Mouse (Mus musculus) liver, embryonic 12.5 days (tissue): ENCODE data around the gene Pmepa1. TPM values are rescaled to one million over a fixed set of nuclear protein-coding genes. Genes with fewer than 3 reads are reported as not detected.

ENCODE experiments used
- ATAC-seq: fragments of 200-750 bp; cut with Nextera tagmentation; 2 replicates; pipeline ENCODE4 v1.8.0; 2017; ENCODE audit warnings: moderate number of reproducible peaks, mild to moderate bottlenecking, moderate library complexity
- H3K27ac ChIP-seq: fragments of 300-500 bp; sonication (generic); 2 replicates; pipeline ENCODE4 v1.5.1; 2016; ENCODE audit warnings: mild to moderate bottlenecking
- H3K27me3 ChIP-seq: fragments of 300-500 bp; sonication (generic); replicated peaks from 2 replicates; pipeline ENCODE4 v1.6.1; 2016; ENCODE audit warnings: mild to moderate bottlenecking, moderate library complexity
- H3K36me3 ChIP-seq: fragments of 300-500 bp; sonication (generic); 2 replicates; pipeline ENCODE4 v1.6.1; 2016; ENCODE audit warnings: mild to moderate bottlenecking, moderate library complexity
- H3K4me1 ChIP-seq: fragments of 300-500 bp; sonication (generic); 2 replicates; pipeline ENCODE4 v1.6.1; 2016
- H3K4me2 ChIP-seq: fragments of 300-500 bp; sonication (generic); 2 replicates; pipeline ENCODE4 v1.6.1; 2016; ENCODE audit warnings: mild to moderate bottlenecking, moderate library complexity
- H3K4me3 ChIP-seq: fragments of 300-500 bp; sonication (generic); 2 replicates; pipeline ENCODE4 v1.5.1; 2016; ENCODE audit warnings: mild to moderate bottlenecking, moderate library complexity
- H3K9ac ChIP-seq: fragments of 300-500 bp; sonication (generic); 2 replicates; pipeline ENCODE4 v1.6.1; 2016; ENCODE audit warnings: mild to moderate bottlenecking, moderate library complexity
- H3K9me3 ChIP-seq: fragments of 300-500 bp; sonication (generic); replicated peaks from 2 replicates; pipeline ENCODE4 v1.6.1; 2016; ENCODE audit warnings: mild to moderate bottlenecking, moderate library complexity
- WGBS: fragments of 180-500 bp; shearing (Covaris S2); methylation state at CpG from one replicate; pipeline ENCODE4 v1.1.7; 2016; ENCODE audit not compliant: insufficient replicate concordance; 5-methylcytosine and 5-hydroxymethylcytosine counted together
- polyA plus RNA-seq: library from polyadenylated mRNA; unstranded; fragments of >200 nt; fragmentation: Nextera tagmentation; extraction: Ambion mirVana; gene quantifications from 2 replicates; pipeline ENCODE4 v1.2.1, GENCODE M21; 2016

The Pmepa1 gene
- polyA plus RNA-seq, 1 experiment from 2014 or later, result 0.24 TPM

DNA sequence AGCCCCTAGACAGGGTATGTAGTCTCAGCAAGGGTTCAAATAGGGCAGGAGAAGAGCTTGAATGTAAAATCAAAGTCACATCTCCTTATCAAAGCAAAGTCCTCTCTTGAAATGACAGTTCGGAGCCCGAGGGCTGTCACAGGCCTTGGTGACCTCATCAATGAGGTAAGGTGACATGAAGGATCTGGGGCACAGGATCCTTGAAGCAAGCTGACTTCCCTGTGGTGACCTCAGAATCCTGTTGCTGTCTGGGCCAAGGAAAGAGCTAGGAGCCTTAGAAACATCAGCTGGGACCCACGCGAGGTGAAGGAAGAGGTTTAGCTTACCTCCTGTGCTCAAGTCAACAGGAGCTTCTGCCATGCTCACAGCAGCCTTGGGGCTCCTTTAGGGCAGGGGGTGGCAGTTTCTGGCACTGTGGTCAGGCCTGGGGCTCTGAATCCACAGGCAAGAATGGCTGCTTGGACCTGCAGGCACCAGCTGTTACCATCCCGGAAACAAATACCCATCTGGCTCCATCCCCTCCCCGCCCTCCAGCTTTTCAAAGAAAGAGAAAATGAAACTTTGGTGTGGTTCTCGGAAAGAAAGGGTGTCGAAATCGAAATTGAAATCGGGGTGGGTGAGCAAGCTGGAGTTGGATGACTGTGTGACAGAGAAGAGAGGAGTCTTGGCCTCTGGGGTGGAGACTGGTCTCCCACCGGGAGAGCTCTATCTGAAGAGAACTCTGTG, 57.8 kb downstream of the Pmepa1 start, which contains the start of gene Zbp1:
Gene Zbp1 (minus strand): TSS at position 508 of the 726 bp plus-strand sequence.
- no peak for ATAC-seq
- H3K27ac ChIP-seq, result no peak within 1 kb of the TSS
- no peaks in the 10 kb centered on the region for H3K36me3 ChIP-seq
- WGBS, result 55% methylated on average over 11 of the region's 11 CpGs
- peaks cover 14% of the 10 kb centered on the region; the same call in 1 of the 2 replicates for H3K27me3 ChIP-seq
- no peaks in the 10 kb centered on the region for H3K4me1 ChIP-seq
- H3K4me2 ChIP-seq, result no peak within 1 kb of the TSS
- H3K9ac ChIP-seq, result no peak within 1 kb of the TSS
- H3K9me3 ChIP-seq, result no peaks in the 10 kb centered on the region
- H3K4me3 ChIP-seq, result no peak within 1 kb of the TSS

DNA sequence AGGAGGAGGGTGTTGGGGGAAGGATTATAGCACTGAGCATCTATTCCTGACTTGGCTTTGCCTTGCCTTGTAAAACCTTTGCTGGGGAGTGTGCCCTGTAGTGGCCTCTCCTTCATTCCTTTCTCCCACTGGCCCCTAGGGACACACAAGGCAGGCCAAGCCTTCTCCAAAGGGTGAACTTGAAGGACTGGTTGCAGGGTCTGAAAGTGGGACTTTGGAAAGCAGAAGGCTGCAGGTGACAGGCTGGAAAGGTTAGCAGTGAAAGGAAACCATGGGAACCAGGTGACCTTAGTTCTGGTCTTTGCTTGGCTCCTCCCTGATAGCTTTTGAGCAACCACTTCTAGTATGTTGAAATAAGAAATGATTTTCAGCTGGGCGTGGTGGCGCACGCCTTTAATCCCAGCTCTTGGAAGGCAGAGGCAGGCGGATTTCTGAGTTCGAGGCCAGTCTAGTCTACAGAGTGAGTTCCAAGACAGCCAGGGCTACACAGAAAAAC, 58.5 kb downstream of the Pmepa1 start:
- Histone ChIP-seq H3K36me3 (no peaks in the 10 kb centered on the region), H3K27ac (no peak overlapping the region), H3K9ac (no peak overlapping the region), H3K27me3 (peaks cover 14% of the 10 kb centered on the region; the same call in 1 of the 2 replicates), H3K9me3 (no peaks in the 10 kb centered on the region), H3K4me2 (no peak overlapping the region), H3K4me3 (no peak overlapping the region), H3K4me1 (no peaks in the 10 kb centered on the region)
- WGBS, result 78% methylated on average over 5 of the region's 5 CpGs
- no peak for ATAC-seq

GRCm38 (mm10) chr2:173217246-173217645, 59.1 kb downstream of the Pmepa1 start:
- Histone ChIP-seq H3K9ac (no peak overlapping the region), H3K4me1 (no peaks in the 10 kb centered on the region), H3K36me3 (no peaks in the 10 kb centered on the region), H3K9me3 (no peaks in the 10 kb centered on the region), H3K4me3 (no peak overlapping the region), H3K4me2 (no peak overlapping the region), H3K27ac (no peak overlapping the region), H3K27me3 (peaks cover 19% of the 10 kb centered on the region)
- WGBS, result 38% methylated on average over 3 of the region's 3 CpGs
- no peak for ATAC-seq

DNA sequence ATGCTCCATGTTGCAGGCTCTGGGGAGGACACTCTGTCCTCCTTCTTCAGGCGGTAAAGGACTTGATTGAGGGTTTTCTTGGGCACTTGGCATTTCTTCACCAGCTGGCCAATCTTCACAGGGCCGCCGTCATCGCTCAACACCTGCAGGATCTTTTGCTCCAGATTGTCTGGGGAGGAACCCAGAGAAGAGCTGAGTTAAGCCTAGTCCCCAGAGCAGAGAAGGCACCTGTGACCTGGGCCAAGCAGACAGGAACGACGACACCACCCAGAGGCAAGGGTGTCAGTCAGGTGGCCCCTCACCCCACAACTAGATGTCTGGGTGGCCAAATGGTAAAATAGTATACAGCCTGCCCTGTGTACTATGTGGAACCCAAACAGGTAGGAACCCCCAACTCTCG, 59.5 kb downstream of the Pmepa1 start:
- ATAC-seq, result no peak
- WGBS, result 77% methylated on average over 7 of the region's 7 CpGs
- H3K36me3 ChIP-seq, result no peaks in the 10 kb centered on the region

GRCm38 (mm10) chr2:173212227-173212626, 64.1 kb downstream of the Pmepa1 start:
- Histone ChIP-seq H3K4me1 (no peaks in the 10 kb centered on the region), H3K4me3 (no peak overlapping the region), H3K27me3 (peaks cover 23% of the 10 kb centered on the region), H3K27ac (no peak overlapping the region), H3K9me3 (no peaks in the 10 kb centered on the region), H3K36me3 (no peaks in the 10 kb centered on the region), H3K9ac (no peak overlapping the region), H3K4me2 (no peak overlapping the region)
- no peak for ATAC-seq
- WGBS, result 46% methylated on average over 4 of the region's 4 CpGs

More for the DNA sequence above, 59.5 kb downstream of the Pmepa1 start:
- no peak overlapping the region for H3K4me3 ChIP-seq
- peaks cover 22% of the 10 kb centered on the region for H3K27me3 ChIP-seq
- H3K27ac ChIP-seq, result no peak overlapping the region
- no peak overlapping the region for H3K4me2 ChIP-seq
- H3K4me1 ChIP-seq, result no peaks in the 10 kb centered on the region
- H3K9ac ChIP-seq, result no peak overlapping the region
- no peaks in the 10 kb centered on the region for H3K9me3 ChIP-seq

DNA sequence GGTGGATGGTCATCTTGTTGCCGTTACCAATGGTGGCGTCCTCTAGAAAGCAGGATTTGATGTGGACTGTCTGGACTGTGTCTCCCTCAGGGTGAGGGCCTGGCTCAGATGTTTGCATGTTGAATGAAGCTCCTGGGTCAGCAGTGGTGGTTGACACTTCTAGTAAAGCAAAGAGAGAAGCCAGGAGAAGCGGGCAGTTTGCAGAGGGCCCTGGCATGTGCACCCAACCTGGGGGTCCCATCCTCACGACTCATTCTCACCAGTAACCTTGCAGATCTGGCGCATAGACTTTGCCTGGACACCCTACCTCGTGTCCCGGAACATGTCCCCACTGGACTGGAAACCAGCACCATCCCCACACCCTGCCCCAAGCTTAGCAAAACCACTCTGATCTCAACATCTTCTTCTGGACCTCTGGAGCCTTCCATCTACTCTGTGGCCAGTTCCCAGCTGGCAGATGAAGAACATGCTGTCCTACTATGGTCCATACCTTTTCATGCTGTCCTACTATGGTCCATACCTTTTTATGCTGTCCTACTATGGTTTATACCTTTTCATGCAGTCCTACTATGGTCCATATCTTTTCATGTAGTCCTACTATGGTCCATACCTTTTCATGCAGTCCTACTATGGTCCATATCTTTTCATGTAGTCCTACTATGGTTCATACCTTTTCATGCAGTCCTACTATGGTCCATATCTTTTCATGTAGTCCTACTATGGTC, 67.1 kb downstream of the Pmepa1 start:
- Histone ChIP-seq H3K9me3 (no peaks in the 10 kb centered on the region), H3K36me3 (no peaks in the 10 kb centered on the region), H3K4me3 (no peak overlapping the region), H3K4me2 (no peak overlapping the region), H3K9ac (no peak overlapping the region), H3K4me1 (no peaks in the 10 kb centered on the region), H3K27me3 (peaks cover 13% of the 10 kb centered on the region), H3K27ac (no peak overlapping the region)
- ATAC-seq, result no peak
- WGBS, result 72% methylated on average over 7 of the region's 7 CpGs

GRCm38 (mm10) chr2:173207051-173207450, 69.3 kb downstream of the Pmepa1 start:
- WGBS, result 81% methylated on average over 3 of the region's 3 CpGs
- Histone ChIP-seq H3K9ac (no peak overlapping the region), H3K36me3 (no peaks in the 10 kb centered on the region), H3K27me3 (peaks cover 9% of the 10 kb centered on the region; the same call in 1 of the 2 replicates), H3K27ac (no peak overlapping the region), H3K4me2 (no peak overlapping the region), H3K4me3 (no peak overlapping the region), H3K9me3 (no peaks in the 10 kb centered on the region), H3K4me1 (no peaks in the 10 kb centered on the region)
- ATAC-seq, result no peak

- Histone ChIP-seq H3K4me3 (no peak overlapping the region), H3K9ac (no peak overlapping the region), H3K9me3 (no peaks in the 10 kb centered on the region), H3K4me1 (no peaks in the 10 kb centered on the region), H3K27ac (no peak overlapping the region), H3K4me2 (no peak overlapping the region), H3K36me3 (no peaks in the 10 kb centered on the region), H3K27me3 (0 out of 2 replicates have a peak, but pooled peaks cover 3% of the 10 kb centered on the region)
- WGBS, result 75% methylated on average over 14 of the region's 14 CpGs
- ATAC-seq, result no peak
These were observed 70.7 kb downstream of the Pmepa1 start for GRCm38 (mm10) chr2:173205563-173206099.

GRCm38 (mm10) chr2:173204671-173205070, 71.7 kb downstream of the Pmepa1 start:
- no peaks in the 10 kb centered on the region for H3K36me3 ChIP-seq
- 0 out of 2 replicates have a peak, but pooled peaks cover 3% of the 10 kb centered on the region for H3K27me3 ChIP-seq
- H3K4me3 ChIP-seq, result no peak overlapping the region
- no peak for ATAC-seq
- no peak overlapping the region for H3K27ac ChIP-seq
- WGBS, result 52% methylated on average over 4 of the region's 4 CpGs
- no peak overlapping the region for H3K9ac ChIP-seq
- no peaks in the 10 kb centered on the region for H3K4me1 ChIP-seq
- no peak overlapping the region for H3K4me2 ChIP-seq
- H3K9me3 ChIP-seq, result no peaks in the 10 kb centered on the region

DNA sequence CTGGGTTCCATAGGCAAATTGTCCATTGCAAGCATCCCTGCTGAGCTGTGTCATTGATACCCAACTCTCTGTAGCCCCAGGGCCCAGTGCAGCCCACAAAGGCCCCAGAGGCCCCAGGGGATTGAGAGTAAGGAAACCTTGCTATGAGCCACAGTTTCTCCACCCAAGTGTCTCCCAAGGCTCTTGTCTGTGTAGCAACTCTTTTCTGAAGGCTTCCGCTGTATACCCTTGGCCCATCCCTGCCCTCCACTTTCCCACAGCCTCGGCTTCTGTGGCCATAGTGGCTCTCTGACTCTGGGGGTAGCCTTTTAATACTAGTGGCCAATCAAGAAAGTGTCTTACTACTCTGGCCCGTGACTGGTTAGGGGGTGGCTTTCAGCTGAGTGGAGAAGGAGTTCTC, 72.6 kb downstream of the Pmepa1 start:
- 0 out of 2 replicates have a peak, but pooled peaks cover 3% of the 10 kb centered on the region for H3K27me3 ChIP-seq
- H3K4me1 ChIP-seq, result no peaks in the 10 kb centered on the region
- H3K36me3 ChIP-seq, result no peaks in the 10 kb centered on the region
- 65% methylated on average over 3 of the region's 3 CpGs for WGBS
- no peak overlapping the region for H3K9ac ChIP-seq
- no peak overlapping the region for H3K27ac ChIP-seq
- H3K4me3 ChIP-seq, result no peak overlapping the region
- no peak overlapping the region for H3K4me2 ChIP-seq
- no peak for ATAC-seq
- no peaks in the 10 kb centered on the region for H3K9me3 ChIP-seq

DNA sequence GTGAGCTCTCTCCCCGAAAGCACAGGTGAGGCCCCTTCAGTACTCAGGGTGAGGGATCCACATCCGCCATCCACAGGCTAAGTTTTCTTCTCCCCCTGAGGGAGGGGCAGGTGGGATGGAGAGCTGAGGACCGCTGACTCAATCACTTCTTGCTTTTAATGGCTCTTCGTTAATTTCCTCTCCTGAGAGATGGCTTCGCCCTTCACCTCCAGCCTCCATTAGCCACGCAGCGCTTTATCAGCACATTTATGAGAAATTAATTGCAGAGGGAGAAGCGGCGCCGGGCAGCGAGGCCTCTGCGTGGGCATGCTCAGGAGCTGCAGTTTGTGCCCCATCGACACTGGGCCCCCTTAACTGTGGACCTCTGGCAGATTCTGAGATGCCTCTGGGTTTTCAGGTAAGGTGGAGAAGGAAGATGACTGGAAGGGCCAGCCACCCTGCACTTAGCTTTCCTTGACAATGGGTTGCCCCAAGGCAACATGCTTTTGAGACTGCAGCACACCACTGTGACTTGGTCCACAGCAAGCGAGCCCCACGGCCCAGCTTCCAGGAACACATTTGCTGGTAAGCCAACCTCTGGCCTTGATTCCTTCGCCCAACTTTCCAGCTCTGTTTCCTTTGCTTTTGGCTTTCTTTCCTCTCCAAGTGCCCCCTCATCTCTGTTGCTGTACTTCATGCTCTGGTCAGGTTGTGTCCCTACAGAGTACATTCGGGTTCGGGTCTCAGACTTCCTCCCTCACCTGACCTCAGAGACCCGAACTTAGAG, 73.2 kb downstream of the Pmepa1 start:
- Histone ChIP-seq H3K4me3 (no peak overlapping the region), H3K4me2 (no peak overlapping the region), H3K4me1 (no peaks in the 10 kb centered on the region), H3K9me3 (no peaks in the 10 kb centered on the region), H3K36me3 (no peaks in the 10 kb centered on the region), H3K9ac (no peak overlapping the region), H3K27ac (no peak overlapping the region), H3K27me3 (0 out of 2 replicates have a peak, but pooled peaks cover 3% of the 10 kb centered on the region)
- WGBS, result 74% methylated on average over 19 of the region's 19 CpGs
- ATAC-seq, result no peak
